Mouse (Mus musculus) hindlimb bud, embryonic 11.5 days (tissue): ENCODE data around the gene Rhbg.

Source experiments
- DNase-seq: peaks from one replicate; pipeline ENCODE4 v3.0.0-alpha.2; 2012; ENCODE audit warnings: low read depth, low spot score; ENCODE audit errors: extremely low spot score

The Rhbg gene

GRCm38 (mm10) chr3:88208226-88208720 lies 46.2 kb downstream of the Rhbg start:
- DNase-seq, result no peak

GRCm38 (mm10) chr3:88207451-88208100 lies 46.9 kb downstream of the Rhbg start:
- no peak for DNase-seq

- DNase-seq, result no peak
Observed at GRCm38 (mm10) chr3:88206901-88207371, 47.6 kb downstream of the Rhbg start.

GRCm38 (mm10) chr3:88206500-88206899 lies 48.0 kb downstream of the Rhbg start:
- no peak for DNase-seq

GRCm38 (mm10) chr3:88205563-88206491 lies 48.7 kb downstream of the Rhbg start:
- no peak for DNase-seq

GRCm38 (mm10) chr3:88205176-88205562 lies 49.3 kb downstream of the Rhbg start:
- no peak for DNase-seq

- no peak for DNase-seq
Observed at GRCm38 (mm10) chr3:88204751-88205150, 49.8 kb downstream of the Rhbg start.

GRCm38 (mm10) chr3:88203999-88204700 lies 50.4 kb downstream of the Rhbg start:
- DNase-seq, result no peak

GRCm38 (mm10) chr3:88203456-88203855 lies 51.1 kb downstream of the Rhbg start:
- no peak for DNase-seq

GRCm38 (mm10) chr3:88202986-88203385 lies 51.5 kb downstream of the Rhbg start:
- DNase-seq, result no peak

GRCm38 (mm10) chr3:88201640-88202039 lies 52.9 kb downstream of the Rhbg start:
- no peak for DNase-seq

GRCm38 (mm10) chr3:88200972-88201330 lies 53.6 kb downstream of the Rhbg start:
- no peak for DNase-seq

GRCm38 (mm10) chr3:88200161-88200971 lies 54.1 kb downstream of the Rhbg start:
- no peak for DNase-seq

- DNase-seq, result no peak
Observed at GRCm38 (mm10) chr3:88199541-88200110, 54.9 kb downstream of the Rhbg start.

GRCm38 (mm10) chr3:88198505-88199020 lies 55.9 kb downstream of the Rhbg start:
- no peak for DNase-seq

- no peak for DNase-seq
Observed at GRCm38 (mm10) chr3:88197741-88198504, 56.6 kb downstream of the Rhbg start.
